Mouse (Mus musculus) cerebellum, postnatal 4 days (tissue): ENCODE measurements around the gene Cntn2.
"Not testable (repeated sequence)": the region's sequence is repeated elsewhere in the genome, so short reads cannot be mapped to it uniquely, and the experiment has no call there.

ENCODE experiments used
- DNase-seq, 2 experiments: peaks; one replicate each; pipeline ENCODE4 v3.0.0; 2022; ENCODE audit warnings: low spot score in 2 of 2, mixed read lengths in 1 of 2

Cntn2 gene

GRCm38 (mm10) chr1:132511521-132511920 lies 31.5 kb downstream of the Cntn2 start:
- DNase-seq, result no peak

GRCm38 (mm10) chr1:132509771-132510170 lies 33.3 kb downstream of the Cntn2 start:
- no peak for DNase-seq

- DNase-seq, result no peak
Measured at GRCm38 (mm10) chr1:132506656-132507055, 36.4 kb downstream of the Cntn2 start.

GRCm38 (mm10) chr1:132506058-132506457 lies 37.0 kb downstream of the Cntn2 start, which contains the start of gene Tmem81:
Tmem81 (plus strand) TSS chr1:132506230.
- no peak for DNase-seq

- DNase-seq, result no peak
Measured at GRCm38 (mm10) chr1:132505155-132505554, 37.9 kb downstream of the Cntn2 start.

- no peak for DNase-seq
Measured at GRCm38 (mm10) chr1:132500535-132500934, 42.5 kb downstream of the Cntn2 start.

- DNase-seq, result no peak
Measured at GRCm38 (mm10) chr1:132483759-132484158, 59.3 kb downstream of the Cntn2 start.

- DNase-seq, result no peak
Measured at GRCm38 (mm10) chr1:132483234-132483633, 59.8 kb downstream of the Cntn2 start.

GRCm38 (mm10) chr1:132481619-132482018 lies 61.4 kb downstream of the Cntn2 start:
- no peak for DNase-seq

GRCm38 (mm10) chr1:132479438-132479837 lies 63.6 kb downstream of the Cntn2 start:
- DNase-seq, result no peak

- peak; percentile 82 to 89 for DNase-seq
Measured at GRCm38 (mm10) chr1:132476928-132477691, 65.9 kb downstream of the Cntn2 start, which contains the start of gene Rbbp5. Rbbp5 (plus strand) TSS chr1:132477365.

GRCm38 (mm10) chr1:132476575-132476927 lies 66.5 kb downstream of the Cntn2 start:
- peak in 1 of 2 experiments; percentile 4 for DNase-seq

- DNase-seq, result no peak
Measured at GRCm38 (mm10) chr1:132474496-132474895, 68.6 kb downstream of the Cntn2 start.

- DNase-seq, result no peak
Measured at GRCm38 (mm10) chr1:132472537-132472936, 70.5 kb downstream of the Cntn2 start.

- DNase-seq, result no peak
Measured at GRCm38 (mm10) chr1:132471499-132471898, 71.6 kb downstream of the Cntn2 start.

GRCm38 (mm10) chr1:132471032-132471431 lies 72.0 kb downstream of the Cntn2 start:
- no peak for DNase-seq

GRCm38 (mm10) chr1:132470031-132470430 lies 73.0 kb downstream of the Cntn2 start:
- DNase-seq, result not testable (repeated sequence)

GRCm38 (mm10) chr1:132469519-132469918 lies 73.5 kb downstream of the Cntn2 start:
- DNase-seq, result no peak

GRCm38 (mm10) chr1:132468926-132469325 lies 74.1 kb downstream of the Cntn2 start:
- no peak for DNase-seq

- no peak for DNase-seq
Measured at GRCm38 (mm10) chr1:132464651-132465050, 78.4 kb downstream of the Cntn2 start.
